ENCODE assay signal across 8 mouse cellular contexts in genomic region chr4:100777376-100778041, GRCm38 (mm10). TPM values are rescaled to one million over a fixed set of nuclear protein-coding genes. Genes with fewer than 3 reads are reported as not detected.
DNase-seq lines count a peak whose midpoint lies in the region; ATAC-seq and TF ChIP-seq lines count a peak whose summit lies in the region.

No protein-coding gene starts in this region.

- H3K9me3 ChIP-seq in heart, embryonic 15.5 days (replicated peaks), result no peaks in the 10 kb centered on the region

- no peak for TF ChIP-seq CTCF in thymus, adult 2 months (IDR thresholded peaks at IDR 0.05; ENCODE audit: borderline replicate concordance, control insufficient read depth, extremely low read depth, insufficient read depth, low read length, poor library complexity)
- no peak for TF ChIP-seq CTCF in embryonic fibroblast, embryonic 13.5 days (IDR thresholded peaks at IDR 0.05; ENCODE audit: borderline replicate concordance, insufficient read depth, low read length)

- peak overlapping the region; percentile 17; the same call in 1 of the 2 replicates for H3K4me3 ChIP-seq in thymus, adult 2 months (ENCODE audit: control insufficient read depth, insufficient read depth, low read length)
- peak overlapping the region; percentile 97 for H3K4me3 ChIP-seq in embryonic fibroblast, embryonic 13.5 days (ENCODE audit: insufficient read depth, low read length)
- peak overlapping the region; percentile 67 for H3K4me3 ChIP-seq in heart, embryonic 15.5 days

- H3K4me2 ChIP-seq in heart, embryonic 15.5 days, result peak overlapping the region; percentile 88

- DNase-seq in thymus, adult 2 months, result no peak
- no peak for DNase-seq in thymus, postnatal 0 days (ENCODE audit: low spot score)
- peak; percentile 74 for DNase-seq in kidney, postnatal 10 days
- peak; percentile 19 for DNase-seq in lung, postnatal 36 days
- peak; percentile 46 for DNase-seq in right cerebral cortex, postnatal 10 days (ENCODE audit: low spot score in 2 of 2)
- DNase-seq in spleen, postnatal 14 days (ENCODE audit: low spot score in 2 of 2), result no peak

- H3K36me3 ChIP-seq in thymus, adult 2 months (ENCODE audit: control insufficient read depth, insufficient read depth, low read length), result no peaks in the 10 kb centered on the region
- H3K36me3 ChIP-seq in heart, embryonic 15.5 days, result no peaks in the 10 kb centered on the region

- H3K27ac ChIP-seq in thymus, adult 2 months (ENCODE audit: control insufficient read depth, insufficient read depth, low read length), result no peak overlapping the region
- H3K27ac ChIP-seq in embryonic fibroblast, embryonic 13.5 days (ENCODE audit: insufficient read depth, low read length), result peak overlapping the region; percentile 80
- H3K27ac ChIP-seq in heart, embryonic 15.5 days, result peak overlapping the region; percentile 91

- 3% methylated on average over 42 of the region's 42 CpGs for WGBS in thymus, adult 2 months
- under 1% methylated on average over 42 of the region's 42 CpGs for WGBS in heart, embryonic 15.5 days

- ATAC-seq in heart, embryonic 15.5 days (replicated peaks; ENCODE audit: insufficient number of reproducible peaks, insufficient read depth, low FRiP score, low read depth), result peak; percentile 31

- H3K9ac ChIP-seq in heart, embryonic 15.5 days, result peak overlapping the region; percentile 81

- H3K4me1 ChIP-seq in thymus, adult 2 months (replicated peaks; ENCODE audit: control insufficient read depth, insufficient read depth, low read length), result no peaks in the 10 kb centered on the region
- peaks cover 3% of the 10 kb centered on the region for H3K4me1 ChIP-seq in embryonic fibroblast, embryonic 13.5 days (ENCODE audit: control insufficient read depth, insufficient read depth, low read length)
- peaks cover 42% of the 10 kb centered on the region for H3K4me1 ChIP-seq in heart, embryonic 15.5 days (replicated peaks)

- peaks cover 21% of the 10 kb centered on the region for H3K27me3 ChIP-seq in thymus, adult 2 months (ENCODE audit: control insufficient read depth, insufficient read depth, low read length)
- H3K27me3 ChIP-seq in heart, embryonic 15.5 days, result no peaks in the 10 kb centered on the region

- no peak for TF ChIP-seq POLR2A in thymus, adult 2 months (IDR thresholded peaks at IDR 0.05; ENCODE audit: control insufficient read depth, extremely low read depth, insufficient read depth, low read length, poor library complexity)
- no peak for TF ChIP-seq POLR2A in embryonic fibroblast, embryonic 13.5 days (IDR thresholded peaks at IDR 0.05; ENCODE audit: low read depth, low read length)

RNA-seq across cellular contexts. Expression of gene Cachd1, which starts 1.0 kb away (rescaled TPM):
- polyA plus RNA-seq in thymus, adult 2 months (2012; rRNA removed), result 13.0 and 15.9 TPM in 2 replicates
- polyA plus RNA-seq in thymus, postnatal 0 days (2015; fragmentation: Nextera tagmentation; extraction: Ambion mirVana), result 3.5 and 3.9 TPM in 2 replicates
- polyA plus RNA-seq in embryonic fibroblast, embryonic 13.5 days (2011; ENCODE audit: insufficient read length, low read depth, missing spikeins), result 27.6 and 37.6 TPM in 2 replicates
- 6.2 and 11.6 TPM in 2 replicates for polyA plus RNA-seq in heart, embryonic 15.5 days (2015; fragmentation: Nextera tagmentation; extraction: Ambion mirVana)

Comparison
In these comparisons a context has a peak if more than half of its experiments do, and no peak if none do; other contexts are left out.
1. DNase-seq: peak in kidney, postnatal 10 days (single experiment), lung, postnatal 36 days (single experiment) and right cerebral cortex, postnatal 10 days (2 of 2); none in thymus, adult 2 months (single experiment), thymus, postnatal 0 days (single experiment) and spleen, postnatal 14 days (0 of 2).
2. H3K4me3 ChIP-seq: peak in every context shown above with its lines; median percentile 97 in embryonic fibroblast, embryonic 13.5 days; 67 in heart, embryonic 15.5 days; 17 in thymus, adult 2 months.